Mouse (Mus musculus) liver, embryonic 11.5 days (tissue): Measurements from ENCODE around the gene 1700021F05Rik. TPM values are rescaled to one million over a fixed set of nuclear protein-coding genes. Genes with fewer than 3 reads are reported as not detected.

Experiments
- ATAC-seq: fragments of 200-750 bp; cut with Nextera tagmentation; replicated peaks from 2 replicates; pipeline ENCODE4 v1.8.0; 2017; ENCODE audit warnings: moderate number of reproducible peaks, mild to moderate bottlenecking, moderate TSS enrichment, moderate library complexity; ENCODE audit not compliant: low FRiP score
- DNase-seq: peaks from one replicate; pipeline ENCODE4 v3.0.0-alpha.2; 2017; ENCODE audit warnings: low spot score
- H3K27ac ChIP-seq: fragments of 300-500 bp; sonication (generic); 2 replicates; pipeline ENCODE4 v1.5.1; 2014; ENCODE audit warnings: mild to moderate bottlenecking, low read depth, low read length, control low read depth
- H3K27me3 ChIP-seq: fragments of 300-500 bp; sonication (generic); replicated peaks from 2 replicates; pipeline ENCODE4 v1.6.1; 2014; ENCODE audit warnings: low read length, mixed read lengths; ENCODE audit not compliant: control insufficient read depth, insufficient read depth
- H3K36me3 ChIP-seq: fragments of 300-500 bp; sonication (generic); 2 replicates; pipeline ENCODE4 v1.6.1; 2014; ENCODE audit warnings: mild to moderate bottlenecking, low read length, moderate library complexity, mixed read lengths; ENCODE audit not compliant: control insufficient read depth, insufficient read depth
- H3K4me1 ChIP-seq: fragments of 300-500 bp; sonication (generic); replicated peaks from 2 replicates; pipeline ENCODE4 v1.6.1; 2014; ENCODE audit warnings: low read length, mixed read lengths; ENCODE audit not compliant: control insufficient read depth, insufficient read depth
- H3K4me2 ChIP-seq: fragments of 300-500 bp; sonication (generic); 2 replicates; pipeline ENCODE4 v1.6.1; 2014; ENCODE audit warnings: mild to moderate bottlenecking, control low read depth, moderate library complexity
- H3K4me3 ChIP-seq: fragments of 300-500 bp; sonication (generic); 2 replicates; pipeline ENCODE4 v1.5.1; 2014; ENCODE audit warnings: low read depth, low read length, control low read depth
- H3K9ac ChIP-seq: fragments of 300-500 bp; sonication (generic); 2 replicates; pipeline ENCODE4 v1.6.1; 2014; ENCODE audit warnings: low read depth, low read length, control low read depth
- H3K9me3 ChIP-seq: fragments of 300-500 bp; sonication (generic); 2 replicates; pipeline ENCODE4 v1.6.1; 2016; ENCODE audit warnings: low read length, inconsistent platforms, mixed read lengths; ENCODE audit not compliant: control insufficient read depth
- WGBS: fragments of 180-500 bp; shearing (Covaris S2); extraction: QIAGEN DNeasy Blood & Tissue Kit; methylation state at CpG from one replicate; pipeline ENCODE4 v1.1.7; 2014; 5-methylcytosine and 5-hydroxymethylcytosine counted together
- polyA plus RNA-seq: library from polyadenylated mRNA; unstranded; fragments of >200 nt; fragmentation: Nextera tagmentation; extraction: Ambion mirVana; gene quantifications from 2 replicates; pipeline ENCODE4 v1.2.1, GENCODE M21; 2014

1700021F05Rik gene
- 79.5 and 80.7 TPM in 2 replicates for polyA plus RNA-seq

GRCm38 (mm10) chr10:43540442-43541152 is at the start of gene 1700021F05Rik:
Gene 1700021F05Rik, minus strand, starts transcription at chr10:43540994.
- no peaks in the 10 kb centered on the region; the same call in 1 of the 2 replicates for H3K36me3 ChIP-seq
- under 1% methylated on average over 54 of the region's 56 CpGs for WGBS
- peak within 1 kb of the TSS; percentile 93 for H3K9ac ChIP-seq
- ATAC-seq (peak; percentile 99), DNase-seq (peak; percentile 95)
- peak within 1 kb of the TSS; percentile 93 for H3K4me2 ChIP-seq
- H3K9me3 ChIP-seq, result no peaks in the 10 kb centered on the region
- H3K27me3 ChIP-seq, result no peaks in the 10 kb centered on the region
- peaks cover 15% of the 10 kb centered on the region for H3K4me1 ChIP-seq
- H3K27ac ChIP-seq, result peak within 1 kb of the TSS; percentile 79
- peak within 1 kb of the TSS; percentile 92 for H3K4me3 ChIP-seq

- no peaks in the 10 kb centered on the region; the same call in 1 of the 2 replicates for H3K36me3 ChIP-seq
- peaks cover 22% of the 10 kb centered on the region for H3K4me1 ChIP-seq
- peak; percentile 55 for ATAC-seq
- H3K9me3 ChIP-seq, result no peaks in the 10 kb centered on the region
- H3K27ac ChIP-seq, result peak overlapping the region; percentile 14; the same call in 1 of the 2 replicates
- no peaks in the 10 kb centered on the region for H3K27me3 ChIP-seq
- 0 out of 2 replicates have a peak overlapping the region, but pooled peaks have one; percentile 26 for H3K9ac ChIP-seq
- 63% methylated on average over 8 of the region's 8 CpGs for WGBS
- H3K4me2 ChIP-seq, result 0 out of 2 replicates have a peak overlapping the region, but pooled peaks have one; percentile 21
- no peak for DNase-seq
- no peak overlapping the region for H3K4me3 ChIP-seq
Observed at GRCm38 (mm10) chr10:43588470-43589177, 47.8 kb upstream of the 1700021F05Rik start.

- no peak overlapping the region for H3K4me3 ChIP-seq
- H3K9me3 ChIP-seq, result no peaks in the 10 kb centered on the region
- peaks cover 7% of the 10 kb centered on the region; the same call in 1 of the 2 replicates for H3K36me3 ChIP-seq
- H3K9ac ChIP-seq, result no peak overlapping the region
- H3K4me2 ChIP-seq, result no peak overlapping the region
- DNase-seq (no peak), ATAC-seq (0 out of 2 replicates have a peak, but pooled peaks have one; percentile 19)
- 88% methylated on average over 4 of the region's 4 CpGs for WGBS
- 0 out of 2 replicates have a peak overlapping the region, but pooled peaks have one; percentile 25 for H3K27ac ChIP-seq
- peaks cover 4% of the 10 kb centered on the region; the same call in 1 of the 2 replicates for H3K27me3 ChIP-seq
- peaks cover 14% of the 10 kb centered on the region for H3K4me1 ChIP-seq
Observed at GRCm38 (mm10) chr10:43584538-43584937, 43.7 kb upstream of the 1700021F05Rik start.

DNA sequence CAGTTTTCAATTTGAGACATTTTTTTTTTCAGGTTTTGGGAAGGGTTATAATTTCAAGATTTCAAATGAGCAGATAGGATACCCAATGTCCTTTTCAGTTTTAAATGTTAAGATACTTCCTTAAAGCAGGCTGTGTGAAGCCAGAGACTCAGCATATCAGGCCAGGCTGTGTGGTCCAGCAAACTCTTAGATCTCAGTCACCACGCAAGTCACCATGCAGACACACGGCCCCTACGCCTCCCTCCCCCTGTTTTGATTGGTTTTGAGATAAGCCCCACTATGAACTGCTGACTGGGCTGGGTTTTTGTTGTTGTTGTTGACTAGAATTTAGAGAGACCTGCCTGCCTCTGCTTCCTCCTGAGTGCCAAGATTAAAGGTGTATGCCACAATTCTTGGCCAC is 40.5 kb upstream of the 1700021F05Rik start:
- H3K36me3 ChIP-seq, result peaks cover 7% of the 10 kb centered on the region; the same call in 1 of the 2 replicates
- DNase-seq, result no peak
- H3K27me3 ChIP-seq, result peaks cover 4% of the 10 kb centered on the region; the same call in 1 of the 2 replicates
- peak overlapping the region; percentile 87 for H3K9ac ChIP-seq
- no peaks in the 10 kb centered on the region for H3K9me3 ChIP-seq
- peak overlapping the region; percentile 91 for H3K4me2 ChIP-seq
- H3K4me3 ChIP-seq, result peak overlapping the region; percentile 86
- ATAC-seq, result no peak
- H3K4me1 ChIP-seq, result peaks cover 8% of the 10 kb centered on the region; the same call in 1 of the 2 replicates
- whole genome bisulfite sequencing, result 24% methylated on average over 3 of the region's 3 CpGs
- peak overlapping the region; percentile 93 for H3K27ac ChIP-seq

- 2% methylated on average over 15 of the region's 15 CpGs for WGBS
- ATAC-seq, result no peak
Observed at GRCm38 (mm10) chr10:43580649-43581078, 39.9 kb upstream of the 1700021F05Rik start.

GRCm38 (mm10) chr10:43579381-43580261 is 38.8 kb upstream of the 1700021F05Rik start:
- Histone ChIP-seq H3K27me3 (peaks cover 4% of the 10 kb centered on the region; the same call in 1 of the 2 replicates), H3K4me3 (peak overlapping the region; percentile 86), H3K27ac (peak overlapping the region; percentile 93), H3K9me3 (no peaks in the 10 kb centered on the region), H3K9ac (peak overlapping the region; percentile 87), H3K36me3 (peaks cover 7% of the 10 kb centered on the region; the same call in 1 of the 2 replicates), H3K4me1 (peaks cover 8% of the 10 kb centered on the region; the same call in 1 of the 2 replicates), H3K4me2 (peak overlapping the region; percentile 91)
- WGBS, result under 1% methylated on average over 49 of the region's 49 CpGs
- peak; percentile 68 for DNase-seq
- peak; percentile 39 for ATAC-seq

More at GRCm38 (mm10) chr10:43580649-43581078, 39.9 kb upstream of the 1700021F05Rik start:
- DNase-seq, result peak; percentile 56
- Histone ChIP-seq H3K27ac (peak overlapping the region; percentile 93), H3K4me2 (peak overlapping the region; percentile 91), H3K36me3 (peaks cover 7% of the 10 kb centered on the region; the same call in 1 of the 2 replicates), H3K9ac (peak overlapping the region; percentile 87), H3K27me3 (peaks cover 4% of the 10 kb centered on the region; the same call in 1 of the 2 replicates), H3K4me3 (peak overlapping the region; percentile 86), H3K4me1 (peaks cover 8% of the 10 kb centered on the region; the same call in 1 of the 2 replicates), H3K9me3 (no peaks in the 10 kb centered on the region)

- Histone ChIP-seq H3K9ac (peak overlapping the region; percentile 87), H3K4me1 (peaks cover 8% of the 10 kb centered on the region; the same call in 1 of the 2 replicates), H3K9me3 (no peaks in the 10 kb centered on the region), H3K36me3 (peaks cover 7% of the 10 kb centered on the region; the same call in 1 of the 2 replicates), H3K4me3 (peak overlapping the region; percentile 86), H3K4me2 (peak overlapping the region; percentile 91), H3K27ac (peak overlapping the region; percentile 93), H3K27me3 (peaks cover 4% of the 10 kb centered on the region; the same call in 1 of the 2 replicates)
- peak; percentile 88 for DNase-seq
- ATAC-seq, result peak; percentile 84
- WGBS, result under 1% methylated on average over 56 of the region's 65 CpGs
Observed at GRCm38 (mm10) chr10:43578754-43579380, 38.1 kb upstream of the 1700021F05Rik start.
